Mouse (Mus musculus) gastrocnemius, adult 18-20 months (tissue): Measurements from ENCODE around the gene Fam186a. TPM values are rescaled to one million over a fixed set of nuclear protein-coding genes. Genes with fewer than 3 reads are reported as not detected.
A peak's percentile ranks its signal among the peaks of the same experiment; 100 is the strongest.
"Not testable (repeated sequence)": the region's sequence is repeated elsewhere in the genome, so short reads cannot be mapped to it uniquely, and the experiment has no call there.

Source experiments
- DNase-seq: peaks from one replicate; pipeline ENCODE4 v3.0.0; 2021; ENCODE audit warnings: low spot score
- total RNA-seq, 2 experiments: library from RNA; stranded (reverse); gene quantifications; 2 replicates each; pipeline ENCODE4 v1.2.3; 2021

Fam186a gene
- total RNA-seq, 2 experiments from 2014 or later, result 0.12 to 0.16 TPM

DNA sequence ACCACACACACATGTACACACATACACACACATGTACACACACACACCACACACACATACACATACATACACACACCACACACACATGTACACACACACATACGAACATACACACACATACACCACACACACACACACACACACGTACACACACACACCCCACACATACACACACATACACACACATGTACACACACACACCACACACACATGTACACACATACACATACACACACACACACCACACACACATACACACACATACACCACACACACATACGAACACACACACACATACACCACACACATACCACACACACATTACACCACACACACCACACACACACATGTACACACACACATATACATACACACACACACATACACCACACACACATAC is 30.2 kb downstream of the Fam186a start:
- no peak for DNase-seq

DNA sequence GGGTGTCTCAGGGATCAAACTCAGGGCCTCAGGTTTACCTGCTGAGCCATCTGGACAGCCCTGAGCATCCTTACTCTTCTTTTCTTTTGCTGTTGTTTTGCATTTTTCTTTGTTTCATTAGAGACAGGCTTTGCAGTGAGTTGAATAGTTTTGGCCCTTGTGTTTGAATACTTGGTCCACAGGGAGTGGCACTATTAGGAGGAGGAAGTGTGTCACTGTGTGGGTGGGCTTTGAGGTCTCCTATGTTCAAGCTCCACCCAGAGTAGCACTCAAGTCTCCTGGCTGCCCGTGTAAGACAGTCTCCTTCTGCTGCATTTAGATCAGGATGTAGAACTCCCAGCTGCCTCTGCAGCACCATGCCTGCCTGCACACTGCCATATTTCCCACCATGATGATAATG is 32.4 kb downstream of the Fam186a start:
- DNase-seq, result no peak

DNA sequence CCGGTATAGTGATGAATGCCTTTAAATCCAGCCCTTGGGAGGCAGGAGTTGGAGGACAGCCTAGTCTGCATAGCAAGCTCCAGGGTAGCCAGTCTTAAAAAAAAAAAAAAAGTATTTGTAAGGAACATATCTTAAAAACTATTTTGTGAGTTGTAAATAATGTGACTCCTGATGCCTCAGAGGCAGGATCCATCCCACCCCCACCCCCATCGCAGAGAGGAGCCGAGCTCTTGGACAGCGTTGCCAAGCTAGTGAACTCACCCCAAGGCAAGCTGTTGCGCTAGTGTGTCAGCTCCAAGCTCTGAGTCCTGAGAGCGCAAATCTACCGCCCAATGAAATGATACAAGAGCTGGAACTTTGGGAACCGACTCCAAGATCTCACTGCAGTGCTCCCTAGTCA is 35.6 kb downstream of the Fam186a start:
- DNase-seq, result no peak

- DNase-seq, result no peak
Measured at GRCm38 (mm10) chr15:99919601-99920158, 47.2 kb downstream of the Fam186a start.

DNA sequence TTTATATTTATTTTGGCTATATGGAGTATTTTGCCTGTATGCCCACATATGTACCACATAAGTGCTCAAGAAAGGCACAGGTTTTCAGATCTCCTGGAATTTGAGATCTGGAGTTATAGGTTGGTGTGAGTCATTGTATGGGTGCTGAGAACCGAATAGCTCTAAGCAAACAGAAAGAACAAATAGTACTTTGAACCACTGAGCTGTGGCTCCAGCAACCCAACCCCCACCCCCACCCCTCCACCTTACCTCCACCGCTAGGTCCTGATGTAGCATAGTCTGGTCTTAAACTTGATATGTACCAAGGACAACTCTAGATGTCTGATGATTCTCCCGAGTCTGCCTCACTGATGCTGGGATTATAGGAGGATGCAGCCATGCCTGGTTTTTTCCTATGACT is 49.6 kb downstream of the Fam186a start:
- DNase-seq, result no peak

- no peak for DNase-seq
Measured at GRCm38 (mm10) chr15:99914613-99915012, 52.2 kb downstream of the Fam186a start.

GRCm38 (mm10) chr15:99911785-99912184 is 55.1 kb downstream of the Fam186a start:
- DNase-seq, result no peak

DNA sequence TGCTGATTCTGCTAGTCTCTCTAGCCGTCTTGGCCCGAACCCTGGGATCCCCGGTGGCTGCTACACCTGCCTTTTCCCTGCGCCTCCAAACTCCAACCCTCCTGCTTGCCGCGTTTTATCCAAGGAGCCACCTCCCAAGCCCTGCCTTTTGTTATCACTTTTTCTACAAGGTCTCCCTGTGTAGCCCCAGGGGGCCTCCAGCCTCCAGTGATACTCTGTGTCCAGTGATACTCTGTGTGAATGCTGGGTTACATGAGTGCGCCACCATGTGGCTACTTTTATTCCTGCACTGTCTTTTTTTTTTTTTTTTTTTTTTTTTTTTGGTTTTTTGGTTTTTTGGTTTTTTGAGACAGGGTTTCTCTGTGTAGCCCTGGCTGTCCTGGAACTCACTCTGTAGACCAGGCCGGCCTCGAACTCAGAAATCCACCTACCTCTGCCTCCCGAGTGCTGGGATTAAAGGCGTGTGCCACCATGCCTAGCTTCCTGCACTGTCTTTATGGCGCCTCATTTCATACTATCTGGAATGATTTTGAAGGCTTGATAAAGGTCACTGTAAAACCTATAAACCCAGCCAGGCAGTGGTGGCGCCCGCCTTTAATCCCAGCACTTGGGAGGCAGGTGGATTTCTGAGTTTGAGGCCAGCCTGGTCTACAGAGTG is 57.4 kb downstream of the Fam186a start:
- not testable (repeated sequence) for DNase-seq

GRCm38 (mm10) chr15:99907514-99907913 is 59.3 kb downstream of the Fam186a start:
- DNase-seq, result no peak

DNA sequence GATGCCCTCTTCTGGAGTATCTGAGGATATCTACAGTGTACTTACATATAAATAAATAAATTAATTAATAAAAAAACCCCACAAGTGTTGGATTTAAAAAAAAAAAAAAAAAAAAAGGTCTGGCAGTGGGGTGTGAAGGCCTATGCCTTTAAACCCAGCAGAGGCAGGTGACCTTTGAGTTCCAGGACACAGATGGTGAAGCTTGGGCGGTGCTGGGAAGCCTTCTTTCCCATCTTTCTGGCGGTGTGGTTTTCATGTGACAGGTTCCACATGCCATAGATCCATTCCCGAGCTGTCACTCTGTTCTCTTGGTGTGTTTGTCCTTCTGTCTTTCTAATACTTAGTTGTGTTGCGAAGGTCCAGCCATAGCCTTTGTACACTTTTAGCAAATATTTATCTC is 59.8 kb downstream of the Fam186a start:
- DNase-seq, result no peak

DNA sequence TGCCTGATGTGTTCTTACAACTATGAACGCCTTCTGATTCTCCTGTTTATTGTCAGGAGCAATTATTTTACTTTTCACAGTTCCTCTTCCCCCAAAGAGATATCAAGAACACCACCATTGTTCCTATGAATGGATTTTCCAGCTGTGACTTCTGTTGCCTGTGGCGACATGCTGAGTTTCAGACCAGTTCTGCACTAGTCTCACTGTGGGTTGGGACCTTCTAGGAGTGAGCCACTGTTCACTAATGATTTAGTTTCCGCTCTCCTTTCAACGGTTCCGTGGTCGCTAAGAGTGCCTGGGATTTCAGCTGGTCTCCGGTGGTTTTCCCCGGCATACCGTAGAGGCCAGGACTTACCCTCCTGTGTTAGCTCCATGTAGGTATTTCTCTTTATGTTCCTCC is 62.0 kb downstream of the Fam186a start:
- DNase-seq, result no peak

GRCm38 (mm10) chr15:99904333-99904732 is 62.5 kb downstream of the Fam186a start:
- DNase-seq, result peak; percentile 79

GRCm38 (mm10) chr15:99903227-99903626 is 63.6 kb downstream of the Fam186a start:
- DNase-seq, result no peak

DNA sequence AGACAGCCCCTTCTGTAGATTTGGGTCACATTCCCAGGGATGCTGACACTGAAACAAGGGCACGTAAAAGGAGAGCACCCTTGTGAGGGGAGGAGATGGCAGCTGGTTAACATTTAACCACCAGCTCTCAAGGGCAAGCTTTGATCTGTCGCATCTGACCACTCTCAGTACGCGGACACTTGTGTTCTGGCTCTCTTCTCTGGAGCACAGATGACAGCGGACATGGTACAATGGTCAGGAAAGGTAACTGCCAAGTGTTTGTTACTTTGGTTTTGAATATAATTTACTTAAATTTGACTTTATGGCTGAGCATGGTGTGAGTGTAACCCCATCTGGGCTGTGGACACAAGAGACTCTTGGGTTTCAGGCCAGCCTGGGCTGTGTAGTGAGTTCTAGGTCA is 64.1 kb downstream of the Fam186a start:
- no peak for DNase-seq

- no peak for DNase-seq
Measured at GRCm38 (mm10) chr15:99896621-99897020, 70.2 kb downstream of the Fam186a start.

- no peak for DNase-seq
Measured at GRCm38 (mm10) chr15:99891355-99891754, 75.5 kb downstream of the Fam186a start.

GRCm38 (mm10) chr15:99890412-99891236 is 76.2 kb downstream of the Fam186a start:
- no peak for DNase-seq

DNA sequence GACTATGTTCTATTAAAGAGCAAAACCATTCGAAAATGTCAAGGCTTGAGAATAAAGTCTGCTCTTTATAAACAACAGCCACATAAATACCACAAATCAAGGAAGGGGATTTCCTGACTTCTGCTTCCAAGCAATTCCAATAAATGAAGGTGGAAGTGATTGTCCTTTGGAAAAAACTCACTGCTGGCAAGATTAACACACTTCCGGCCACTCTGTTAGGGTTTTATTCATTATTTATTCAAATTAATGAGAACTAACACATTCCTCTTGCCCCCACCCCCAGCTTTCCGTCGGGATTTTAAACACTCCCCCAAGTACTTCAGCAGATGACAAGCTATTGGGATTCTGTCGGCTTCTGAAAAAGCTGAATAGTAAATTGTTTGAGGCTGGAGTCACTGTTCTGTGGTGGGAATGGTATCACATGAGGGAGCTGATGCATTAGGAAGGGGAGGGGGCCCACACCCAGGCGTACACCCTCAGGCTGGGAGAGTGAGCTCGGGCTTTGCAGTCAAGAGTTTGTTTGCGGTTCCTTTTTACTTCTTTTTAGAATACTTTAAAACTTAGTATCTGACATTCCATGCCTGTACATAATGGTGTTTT is 77.5 kb downstream of the Fam186a start:
- DNase-seq, result no peak

DNA sequence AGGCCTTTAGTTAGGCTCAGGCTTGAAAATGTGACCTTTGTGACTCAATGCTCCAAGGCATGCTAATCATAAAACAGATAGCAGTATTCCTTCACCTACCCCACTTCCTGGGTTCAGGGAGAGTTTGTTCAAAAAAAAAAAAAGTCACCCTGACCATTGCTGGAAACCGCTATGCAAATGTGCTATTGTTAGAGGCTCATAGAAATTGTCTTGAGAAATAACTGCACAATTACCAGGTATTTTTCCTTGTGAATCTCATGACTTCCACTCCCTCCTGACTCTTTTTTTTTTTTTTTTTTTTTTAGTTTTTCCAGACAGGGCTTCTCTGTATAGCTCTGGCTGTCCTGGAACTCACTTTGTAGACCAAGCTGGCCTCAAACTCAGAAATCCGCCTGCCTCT is 79.7 kb downstream of the Fam186a start:
- DNase-seq, result not testable (repeated sequence)

DNA sequence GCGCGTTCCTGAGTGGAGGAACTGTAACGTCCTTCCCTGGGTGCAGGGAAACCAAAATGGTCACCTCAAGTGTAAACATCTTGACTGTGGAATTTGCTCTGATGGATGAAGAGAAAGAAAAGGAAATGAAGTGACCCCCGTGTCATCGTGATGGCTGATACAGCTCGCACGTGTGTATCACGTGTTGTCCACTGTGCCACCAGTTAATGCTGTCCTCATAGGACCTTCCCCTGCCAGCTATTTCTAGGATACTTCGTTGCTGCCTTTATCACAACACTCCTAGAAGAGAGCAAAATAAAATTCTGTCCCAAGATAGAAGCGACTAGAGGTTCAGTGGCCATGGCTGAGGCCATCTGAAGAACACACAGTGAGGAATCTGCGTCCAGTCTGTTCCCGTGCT is 82.8 kb downstream of the Fam186a start:
- no peak for DNase-seq

GRCm38 (mm10) chr15:99878541-99878940 is 88.3 kb downstream of the Fam186a start:
- DNase-seq, result no peak

DNA sequence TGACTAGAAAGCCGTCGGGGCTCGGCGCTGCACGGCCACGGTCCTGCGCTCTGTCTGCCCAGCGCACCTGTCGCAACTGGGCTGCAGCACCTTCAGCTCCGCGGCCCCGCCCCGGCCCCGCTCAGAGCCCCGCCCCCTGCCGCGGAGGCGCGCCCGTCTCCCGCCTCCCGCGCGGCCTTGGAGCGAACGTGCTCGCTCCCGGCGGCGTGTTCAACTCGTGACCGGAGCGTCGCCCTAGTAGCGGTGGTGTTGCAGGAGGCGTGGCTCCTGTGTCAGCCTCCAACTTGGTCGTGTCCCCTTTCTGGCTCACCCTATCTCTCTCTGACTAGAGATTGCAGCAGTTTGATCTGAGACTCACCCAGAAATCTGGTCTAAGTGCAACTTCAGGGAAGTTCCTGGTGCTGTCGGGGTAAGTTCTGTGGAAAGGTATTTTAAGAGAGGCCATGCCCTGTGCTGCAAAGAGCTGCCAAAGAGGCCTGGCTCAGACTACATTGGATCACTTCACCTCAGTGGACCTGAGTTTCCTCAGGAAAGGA is 91.5 kb downstream of the Fam186a start, which contains the start of gene Lima1:
Gene Lima1 (minus strand): TSS at position 123 of the 536 bp plus-strand sequence.
- DNase-seq, result peak; percentile 86
